Mouse (Mus musculus) neural tube, embryonic 14.5 days (tissue): ENCODE data around the gene Supt20. TPM values are rescaled to one million over a fixed set of nuclear protein-coding genes. Genes with fewer than 3 reads are reported as not detected.

Experiments used
- ATAC-seq: fragments of 200-750 bp; cut with Nextera tagmentation; 2 replicates; pipeline ENCODE4 v1.8.0; 2017; ENCODE audit warnings: low read depth, mild to moderate bottlenecking, moderate TSS enrichment, moderate library complexity
- H3K27ac ChIP-seq: fragments of 300-500 bp; sonication (generic); 2 replicates; pipeline ENCODE4 v1.5.1; 2014; ENCODE audit warnings: low read depth, mild to moderate bottlenecking, control low read depth, low read length, moderate library complexity, mixed read lengths
- H3K27me3 ChIP-seq: fragments of 300-500 bp; sonication (generic); 2 replicates; pipeline ENCODE4 v1.6.1; 2014; ENCODE audit warnings: low read length; ENCODE audit not compliant: control insufficient read depth, insufficient read depth
- H3K36me3 ChIP-seq: fragments of 300-500 bp; sonication (generic); 2 replicates; pipeline ENCODE4 v1.6.1; 2014; ENCODE audit warnings: low read length, mixed read lengths; ENCODE audit not compliant: control insufficient read depth, insufficient read depth
- H3K4me1 ChIP-seq: fragments of 300-500 bp; sonication (generic); 2 replicates; pipeline ENCODE4 v1.6.1; 2014; ENCODE audit warnings: low read length; ENCODE audit not compliant: control insufficient read depth, insufficient read depth
- H3K4me2 ChIP-seq: fragments of 300-500 bp; sonication (generic); 2 replicates; pipeline ENCODE4 v1.6.1; 2014; ENCODE audit warnings: mild to moderate bottlenecking, low read depth, low read length, control low read depth
- H3K4me3 ChIP-seq: fragments of 300-500 bp; sonication (generic); 2 replicates; pipeline ENCODE4 v1.5.1; 2014; ENCODE audit warnings: low read depth, low read length, control low read depth, mixed read lengths
- H3K9ac ChIP-seq: fragments of 300-500 bp; sonication (generic); replicated peaks from 2 replicates; pipeline ENCODE4 v1.6.1; 2014; ENCODE audit warnings: low read depth, mild to moderate bottlenecking, control low read depth, low read length, mixed read lengths
- H3K9me3 ChIP-seq: fragments of 300-500 bp; sonication (generic); 2 replicates; pipeline ENCODE4 v1.6.1; 2016; ENCODE audit warnings: low read length; ENCODE audit not compliant: control insufficient read depth
- WGBS: fragments of 180-500 bp; shearing (Covaris S2); extraction: QIAGEN DNeasy Blood & Tissue Kit; methylation state at CpG from one replicate; pipeline ENCODE4 v1.1.7; 2014; 5-methylcytosine and 5-hydroxymethylcytosine counted together
- polyA plus RNA-seq: library from polyadenylated mRNA; unstranded; fragments of >200 nt; fragmentation: Nextera tagmentation; extraction: Ambion mirVana; gene quantifications from 2 replicates; pipeline ENCODE4 v1.2.1, GENCODE M21; 2014

Supt20 gene
- polyA plus RNA-seq, 1 experiment from 2014 or later = 92.3 TPM

DNA sequence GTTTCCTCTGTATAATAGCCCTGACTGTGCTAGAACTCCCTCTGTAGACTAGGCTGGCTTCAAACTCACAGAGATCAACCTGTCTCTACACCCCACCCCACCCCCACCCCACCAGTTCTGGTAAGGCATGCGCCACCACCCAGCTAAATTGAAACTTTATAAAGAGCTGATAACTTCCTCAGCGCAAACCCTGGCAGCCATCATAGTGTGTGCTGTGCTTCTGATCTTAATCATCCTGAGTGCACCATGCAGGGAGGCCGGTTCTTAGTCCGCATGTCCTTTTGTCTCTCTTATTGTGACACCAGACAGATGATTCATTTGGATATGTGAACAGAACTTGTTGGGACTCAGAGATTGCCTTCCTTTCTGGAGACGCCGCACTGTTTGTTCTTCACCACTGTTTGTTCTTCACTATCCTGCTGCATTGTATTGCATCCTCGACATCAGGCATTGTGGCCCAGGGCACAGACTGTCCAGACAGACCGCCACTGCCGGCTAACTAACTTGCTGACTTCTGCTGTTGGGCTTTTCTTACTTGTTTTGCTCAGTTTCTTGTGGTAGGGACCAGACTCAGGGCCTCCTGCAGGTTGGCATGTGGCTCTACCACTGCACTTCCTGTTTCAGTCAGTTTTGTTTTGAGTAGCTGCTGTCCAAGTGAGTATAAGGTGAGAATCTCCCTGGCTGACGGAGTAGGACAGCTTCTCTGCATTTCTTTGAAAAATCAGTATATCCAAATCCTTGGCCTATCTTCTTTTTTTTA lies 31.3 kb downstream of the Supt20 start:
- Histone ChIP-seq H3K27me3 (no peaks in the 10 kb centered on the region), H3K9ac (no peak overlapping the region), H3K9me3 (no peaks in the 10 kb centered on the region), H3K27ac (no peak overlapping the region), H3K4me2 (no peak overlapping the region), H3K4me3 (no peak overlapping the region), H3K36me3 (peaks cover 34% of the 10 kb centered on the region), H3K4me1 (no peaks in the 10 kb centered on the region)
- ATAC-seq = no peak
- WGBS = 83% methylated on average over 10 of the region's 10 CpGs

GRCm38 (mm10) chr3:54725344-54725743 lies 32.7 kb downstream of the Supt20 start:
- Histone ChIP-seq H3K9ac (no peak overlapping the region), H3K9me3 (no peaks in the 10 kb centered on the region), H3K4me2 (no peak overlapping the region), H3K4me3 (no peak overlapping the region), H3K36me3 (peaks cover 45% of the 10 kb centered on the region), H3K4me1 (no peaks in the 10 kb centered on the region), H3K27ac (no peak overlapping the region), H3K27me3 (no peaks in the 10 kb centered on the region)
- 85% methylated on average over 2 of the region's 2 CpGs for WGBS
- ATAC-seq = no peak

- Histone ChIP-seq H3K27me3 (no peaks in the 10 kb centered on the region), H3K36me3 (peaks cover 38% of the 10 kb centered on the region), H3K27ac (no peak overlapping the region), H3K9me3 (no peaks in the 10 kb centered on the region), H3K4me3 (no peak overlapping the region), H3K4me2 (no peak overlapping the region), H3K9ac (no peak overlapping the region), H3K4me1 (no peaks in the 10 kb centered on the region)
- WGBS = 93% methylated on average over 2 of the region's 2 CpGs
- ATAC-seq = no peak
Observed at GRCm38 (mm10) chr3:54727588-54727987, 35.0 kb downstream of the Supt20 start.

GRCm38 (mm10) chr3:54728100-54728499 lies 35.5 kb downstream of the Supt20 start:
- H3K9ac ChIP-seq = no peak overlapping the region
- H3K36me3 ChIP-seq = peaks cover 35% of the 10 kb centered on the region
- no peaks in the 10 kb centered on the region for H3K9me3 ChIP-seq
- no peaks in the 10 kb centered on the region for H3K4me1 ChIP-seq
- no peaks in the 10 kb centered on the region for H3K27me3 ChIP-seq
- 93% methylated on average over 6 of the region's 6 CpGs for WGBS
- no peak overlapping the region for H3K4me2 ChIP-seq
- no peak overlapping the region for H3K27ac ChIP-seq
- H3K4me3 ChIP-seq = no peak overlapping the region
- ATAC-seq = no peak

DNA sequence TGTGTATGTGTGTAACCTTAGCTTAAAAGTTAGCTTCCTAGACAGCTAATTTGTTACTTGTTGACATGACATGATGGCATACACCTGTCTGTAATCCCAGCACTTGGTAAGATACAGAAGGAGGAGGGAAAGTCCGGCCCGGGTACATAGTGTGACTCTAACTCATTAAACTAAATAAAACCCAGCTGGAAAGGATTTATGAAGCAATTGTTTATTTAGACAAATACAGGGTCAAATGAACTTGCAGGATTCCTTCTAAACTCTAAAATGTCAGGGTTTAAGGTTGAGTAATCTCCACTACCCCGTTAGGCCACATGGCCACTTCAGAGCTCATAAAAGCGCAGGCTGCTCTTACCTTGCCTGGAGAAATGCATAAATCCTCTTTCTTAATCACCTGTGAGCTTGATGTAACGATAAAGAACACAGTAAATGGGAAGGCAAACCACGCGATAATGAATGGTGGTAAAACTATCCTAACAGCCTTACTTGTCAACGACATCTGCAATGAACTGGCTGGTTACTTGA lies 39.1 kb downstream of the Supt20 start:
- Histone ChIP-seq H3K4me3 (no peak overlapping the region), H3K36me3 (peaks cover 33% of the 10 kb centered on the region), H3K4me2 (no peak overlapping the region), H3K4me1 (peaks cover 8% of the 10 kb centered on the region; the same call in 1 of the 2 replicates), H3K9me3 (no peaks in the 10 kb centered on the region), H3K9ac (no peak overlapping the region), H3K27ac (no peak overlapping the region), H3K27me3 (no peaks in the 10 kb centered on the region)
- ATAC-seq = no peak
- WGBS = 85% methylated on average over 8 of the region's 8 CpGs

GRCm38 (mm10) chr3:54732371-54732770 lies 39.8 kb downstream of the Supt20 start:
- no peak overlapping the region for H3K4me2 ChIP-seq
- no peak overlapping the region for H3K27ac ChIP-seq
- peaks cover 8% of the 10 kb centered on the region; the same call in 1 of the 2 replicates for H3K4me1 ChIP-seq
- 97% methylated on average over 4 of the region's 4 CpGs for WGBS
- H3K9me3 ChIP-seq = no peaks in the 10 kb centered on the region
- no peak overlapping the region for H3K4me3 ChIP-seq
- H3K36me3 ChIP-seq = peaks cover 27% of the 10 kb centered on the region
- ATAC-seq = no peak
- no peaks in the 10 kb centered on the region for H3K27me3 ChIP-seq
- no peak overlapping the region for H3K9ac ChIP-seq

GRCm38 (mm10) chr3:54734411-54735246 lies 42.0 kb downstream of the Supt20 start:
- under 1% methylated on average over 60 of the region's 84 CpGs for WGBS
- ATAC-seq = peak; percentile 95

GRCm38 (mm10) chr3:54735247-54736046 lies 42.8 kb downstream of the Supt20 start, which contains the start of the genes Exosc8 and Alg5:
Gene Exosc8 (minus strand): TSS chr3:54735393.
Gene Alg5 (plus strand): TSS chr3:54735539.
- peaks cover 8% of the 10 kb centered on the region; the same call in 1 of the 2 replicates for H3K4me1 ChIP-seq
- H3K9me3 ChIP-seq = no peaks in the 10 kb centered on the region
- H3K27ac ChIP-seq = peak within 1 kb of the TSS; percentile 94
- WGBS = under 1% methylated on average over 50 of the region's 65 CpGs
- H3K36me3 ChIP-seq = no peaks in the 10 kb centered on the region
- no peaks in the 10 kb centered on the region for H3K27me3 ChIP-seq
- peak within 1 kb of the TSS; percentile 72 for H3K9ac ChIP-seq
- H3K4me3 ChIP-seq = peak within 1 kb of the TSS; percentile 76
- peak; percentile 96 for ATAC-seq
- peak within 1 kb of the TSS; percentile 75 for H3K4me2 ChIP-seq

More at GRCm38 (mm10) chr3:54734411-54735246, 42.0 kb downstream of the Supt20 start:
- H3K9me3 ChIP-seq = no peaks in the 10 kb centered on the region
- no peaks in the 10 kb centered on the region for H3K27me3 ChIP-seq
- peak overlapping the region; percentile 72 for H3K9ac ChIP-seq
- H3K36me3 ChIP-seq = peaks cover 7% of the 10 kb centered on the region; the same call in 1 of the 2 replicates
- H3K27ac ChIP-seq = peak overlapping the region; percentile 94
- peak overlapping the region; percentile 75 for H3K4me2 ChIP-seq
- H3K4me1 ChIP-seq = peaks cover 8% of the 10 kb centered on the region; the same call in 1 of the 2 replicates
- peak overlapping the region; percentile 76 for H3K4me3 ChIP-seq
